Mouse (Mus musculus) adrenal gland, postnatal 4 days (tissue): Measurements from ENCODE around the gene Ccdc50. TPM values are rescaled to one million over a fixed set of nuclear protein-coding genes. Genes with fewer than 3 reads are reported as not detected.

Experiments
- DNase-seq, 2 experiments: peaks; one replicate each; pipeline ENCODE4 v3.0.0; 2021 to 2022; ENCODE audit warnings: low spot score in 2 of 2, mixed read lengths in 2 of 2
- total RNA-seq, 2 experiments: library from RNA; stranded (reverse); gene quantifications; 2 replicates each; pipeline ENCODE4 v1.2.3; 2021

The Ccdc50 gene
- total RNA-seq, 2 experiments from 2014 or later = 101 to 106 TPM

- no peak for DNase-seq
These were observed 3.2 kb downstream of the Ccdc50 start for GRCm38 (mm10) chr16:27391845-27392244.

DNA sequence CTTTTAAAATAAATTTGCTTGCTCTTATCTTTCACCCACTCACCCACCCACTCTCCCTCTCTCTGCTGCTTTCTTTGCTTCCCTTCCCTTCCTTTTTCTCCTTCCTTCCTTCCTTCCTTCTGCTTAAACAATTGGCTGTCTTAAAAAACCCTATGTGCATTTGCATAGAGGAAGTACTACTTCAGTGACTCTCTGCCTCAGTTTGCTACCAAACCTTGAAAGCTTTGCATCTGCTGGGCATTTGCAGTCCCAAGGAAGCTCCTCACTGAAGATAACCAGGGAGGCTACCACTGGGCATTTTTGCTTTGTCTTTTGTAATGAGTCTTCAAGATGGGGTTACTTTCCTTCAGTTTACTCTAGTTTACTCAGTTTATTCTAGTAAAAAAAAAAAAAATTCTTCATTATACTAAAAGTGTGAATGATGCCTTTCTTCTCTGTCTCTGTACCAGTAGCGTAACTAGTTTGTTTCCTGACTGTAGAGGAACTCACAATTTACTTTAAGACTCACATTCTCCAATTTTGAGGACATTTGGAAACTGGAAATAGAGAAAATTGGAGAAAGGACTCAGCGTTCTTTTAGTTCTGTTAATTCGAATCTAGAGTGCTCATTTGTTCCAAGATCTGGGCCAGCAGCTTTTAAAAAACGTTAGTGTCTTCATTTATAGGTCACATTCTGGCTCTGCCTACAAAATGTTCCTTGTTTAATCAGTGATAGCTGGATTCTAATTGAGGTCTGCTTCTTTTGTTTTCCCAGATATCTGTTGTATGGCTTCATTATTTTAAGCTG, 6.8 kb downstream of the Ccdc50 start:
- DNase-seq = no peak

DNA sequence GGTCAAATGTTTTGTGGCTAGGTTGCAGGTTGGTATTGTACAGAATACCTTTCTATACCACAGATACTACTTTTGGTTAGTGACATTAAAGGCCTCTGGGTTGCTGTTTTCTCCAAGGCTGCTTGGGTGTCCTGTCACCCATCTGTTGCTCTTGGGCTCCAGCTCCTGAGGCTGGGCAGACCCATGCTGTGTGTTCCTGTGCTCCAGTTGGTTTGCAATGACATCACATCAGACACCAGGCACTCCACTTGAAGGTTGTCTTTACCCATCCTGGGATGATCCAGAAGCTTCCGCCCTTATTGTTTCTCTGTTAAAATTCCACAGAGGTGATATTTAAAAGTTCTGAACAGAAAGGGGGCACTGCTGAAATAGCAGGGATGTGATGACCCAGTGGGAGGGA, 8.3 kb downstream of the Ccdc50 start:
- no peak for DNase-seq

DNA sequence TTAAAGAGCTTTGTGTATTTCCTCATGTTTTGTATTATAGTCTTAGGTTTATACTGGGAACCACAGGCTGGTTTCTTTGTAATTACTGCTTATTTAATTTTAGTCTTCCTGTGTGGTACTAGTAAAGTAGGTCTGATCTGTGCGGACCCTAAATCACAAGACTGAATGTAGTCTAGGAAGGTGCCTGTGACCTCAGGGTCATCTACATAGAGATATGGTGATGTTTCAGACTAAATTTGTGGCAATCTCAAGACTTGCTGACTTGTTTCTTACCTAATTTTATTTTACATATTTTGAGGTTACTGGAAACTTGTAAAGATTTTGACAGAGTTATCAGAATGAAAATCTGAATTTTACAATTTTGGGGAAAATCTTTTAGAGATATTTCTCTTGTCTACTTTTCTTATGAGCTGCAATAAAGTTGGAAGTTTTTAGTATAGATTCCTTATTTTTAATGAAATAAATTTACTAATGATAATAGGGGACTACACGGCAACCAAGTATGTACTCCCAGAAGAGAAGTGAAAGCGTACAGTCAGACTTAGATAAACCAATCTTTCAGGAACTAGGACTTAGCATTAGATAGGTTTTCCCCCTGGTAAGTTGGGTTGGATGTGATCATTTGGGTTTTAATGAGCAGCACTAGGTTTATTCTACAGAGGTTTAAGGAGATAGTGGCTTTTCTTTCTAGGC, 10.5 kb downstream of the Ccdc50 start:
- DNase-seq = no peak

GRCm38 (mm10) chr16:27399719-27400253, 11.1 kb downstream of the Ccdc50 start:
- no peak for DNase-seq

- no peak for DNase-seq
These were observed 12.9 kb downstream of the Ccdc50 start for GRCm38 (mm10) chr16:27401579-27401978.

DNA sequence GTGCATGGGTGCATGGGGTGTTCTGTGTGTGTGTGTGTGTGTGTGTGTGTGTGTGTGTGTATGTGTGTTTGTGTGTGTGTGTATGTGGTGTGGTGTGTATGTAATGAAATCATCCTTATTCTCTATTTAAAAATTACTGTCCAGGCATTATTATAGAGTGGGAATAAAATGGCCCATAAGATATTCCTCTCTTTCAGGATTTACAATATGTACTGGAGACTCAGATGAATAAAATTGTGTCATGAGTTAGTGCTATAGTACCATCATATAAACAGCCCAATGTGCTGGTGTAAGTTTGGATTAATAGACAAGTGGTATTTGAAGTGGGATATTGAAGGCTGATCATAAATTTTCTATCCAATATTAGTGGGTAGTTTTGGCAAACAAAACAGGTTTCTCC, 15.4 kb downstream of the Ccdc50 start:
- DNase-seq = no peak

GRCm38 (mm10) chr16:27416937-27417584, 28.4 kb downstream of the Ccdc50 start:
- DNase-seq = no peak

GRCm38 (mm10) chr16:27417632-27418031, 29.0 kb downstream of the Ccdc50 start:
- no peak for DNase-seq

DNA sequence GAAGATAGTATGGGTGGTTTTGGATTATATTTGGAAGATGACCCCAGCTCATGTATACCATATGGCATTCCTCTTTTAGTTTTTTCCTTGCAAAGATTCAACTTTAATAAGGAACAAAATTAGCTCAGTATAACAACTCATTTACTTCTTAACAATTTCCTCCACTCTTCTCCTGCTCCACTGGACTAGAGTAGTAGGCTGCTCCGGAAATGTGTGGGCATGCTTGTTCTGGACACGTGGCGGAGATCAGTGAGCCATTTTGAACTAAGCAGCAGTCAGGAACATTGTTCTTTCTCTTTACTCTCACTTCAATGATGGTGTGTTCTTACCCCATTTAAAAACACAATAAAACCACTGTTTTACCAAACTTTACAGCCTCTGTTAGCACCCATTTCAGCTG, 32.3 kb downstream of the Ccdc50 start:
- DNase-seq = no peak

GRCm38 (mm10) chr16:27435034-27435433, 46.4 kb downstream of the Ccdc50 start:
- no peak for DNase-seq

DNA sequence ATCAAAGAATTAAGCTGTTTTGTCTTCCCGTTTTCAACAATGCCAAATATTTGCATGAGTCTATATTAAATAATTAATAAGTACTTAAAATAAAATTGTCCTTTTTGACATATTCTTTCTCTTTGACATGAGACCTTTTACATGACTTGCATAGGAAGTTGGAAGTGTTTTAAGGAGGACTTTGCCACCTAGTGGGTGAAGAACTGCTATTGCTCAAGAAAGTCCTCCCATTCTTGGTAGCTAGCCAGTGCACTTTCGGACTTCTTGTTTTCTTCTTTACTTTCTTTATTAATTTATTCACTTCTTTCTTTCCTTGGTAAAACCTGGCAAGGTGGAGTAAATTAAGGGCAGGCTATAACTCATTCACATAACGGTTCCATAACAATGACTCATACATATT, 55.3 kb downstream of the Ccdc50 start:
- DNase-seq = no peak

DNA sequence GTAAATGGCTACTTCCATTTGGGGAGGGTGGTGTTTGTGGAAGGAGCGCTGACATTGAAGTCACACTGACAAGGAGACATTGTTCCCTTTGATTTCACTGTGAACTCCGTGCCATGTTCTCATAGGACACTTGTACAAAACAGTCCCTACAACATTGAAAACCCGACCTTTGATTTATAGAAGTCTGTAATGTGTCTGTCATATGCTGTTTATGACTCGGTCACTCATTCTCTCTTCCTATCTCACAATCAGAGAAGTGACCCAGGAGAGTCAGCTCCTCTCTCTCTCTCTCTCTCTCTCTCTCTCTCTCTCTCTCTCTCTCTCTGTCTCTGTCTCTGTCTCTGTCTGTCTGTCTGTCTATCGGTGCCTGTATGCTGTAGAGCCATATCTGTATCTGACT, 60.7 kb downstream of the Ccdc50 start:
- no peak for DNase-seq

GRCm38 (mm10) chr16:27450655-27451054, 62.0 kb downstream of the Ccdc50 start:
- no peak for DNase-seq

- no peak for DNase-seq
These were observed 64.7 kb downstream of the Ccdc50 start for GRCm38 (mm10) chr16:27453396-27453795.

GRCm38 (mm10) chr16:27453823-27454222, 65.2 kb downstream of the Ccdc50 start:
- no peak for DNase-seq

DNA sequence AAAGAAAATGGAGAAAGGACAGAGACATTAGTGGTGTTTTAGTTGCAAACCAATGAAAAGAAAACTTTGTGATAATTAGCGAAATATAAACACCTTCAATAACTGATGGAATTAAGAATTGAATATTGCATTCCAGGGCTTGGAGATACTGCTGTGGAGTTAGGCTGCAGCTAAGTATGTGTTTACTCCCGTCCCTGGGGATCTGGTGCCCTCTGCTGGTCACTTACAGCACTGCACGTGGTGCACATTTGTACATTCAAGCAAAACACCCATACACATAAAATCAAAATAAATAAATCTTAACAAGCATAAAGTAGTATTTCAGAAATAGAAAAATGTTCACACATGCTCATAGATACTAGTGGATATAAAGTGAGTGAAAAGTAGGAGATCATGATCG, 68.6 kb downstream of the Ccdc50 start:
- peak; percentile 40 to 47 for DNase-seq

- no peak for DNase-seq
These were observed 80.1 kb downstream of the Ccdc50 start for GRCm38 (mm10) chr16:27468731-27469130.

GRCm38 (mm10) chr16:27471389-27471788, 82.7 kb downstream of the Ccdc50 start:
- DNase-seq = no peak

DNA sequence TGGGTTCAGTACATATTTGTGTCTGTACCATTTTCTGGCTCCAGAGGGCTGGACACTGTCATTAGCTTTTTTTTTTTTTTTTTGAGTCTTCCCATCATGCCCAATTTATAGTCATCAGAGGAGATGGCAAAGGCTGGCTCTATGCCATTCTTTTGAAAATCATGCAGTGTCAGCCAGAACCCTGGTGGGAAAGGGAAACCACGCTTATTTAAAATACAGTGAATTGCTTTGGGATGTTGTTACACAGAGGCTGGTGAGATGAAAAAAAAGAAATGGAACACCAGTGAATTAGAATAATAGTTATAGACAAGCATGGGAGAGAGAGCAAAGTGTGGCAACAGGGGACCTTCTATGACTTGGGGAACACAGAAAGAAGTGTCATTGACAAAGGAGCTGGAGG, 95.2 kb downstream of the Ccdc50 start:
- no peak for DNase-seq
